Mouse (Mus musculus): Measurements from ENCODE around the gene Crisp2. TPM values are rescaled to one million over a fixed set of nuclear protein-coding genes. Genes with fewer than 3 reads are reported as not detected.

Gene Crisp2
- polyA plus RNA-seq (2012; rRNA removed; ENCODE audit: low replicate concordance), result not detected in 2 replicates

GRCm38 (mm10) chr17:40806953-40807572 lies at the start of gene Crisp2:
TSS of gene Crisp2 (minus strand) at chr17:40807003.

DNA sequence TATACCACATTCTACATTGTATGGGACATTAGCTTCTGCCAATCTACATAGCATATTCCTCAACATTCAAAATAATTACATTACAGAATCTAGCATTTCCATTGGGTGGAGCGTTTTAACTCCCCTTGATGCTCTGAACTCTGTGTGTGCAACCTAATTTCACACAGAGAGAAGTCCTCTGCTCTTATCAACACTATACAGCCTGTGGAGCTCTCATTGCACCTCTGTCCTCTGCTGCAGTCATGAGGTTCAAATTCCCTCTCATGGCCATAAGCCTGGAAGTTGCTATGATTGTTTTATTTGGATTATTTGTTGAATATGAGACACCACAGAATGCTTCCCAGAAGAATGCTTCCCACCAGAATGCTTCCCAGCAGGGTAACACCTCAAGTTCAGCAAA lies 4.1 kb upstream of the Crisp2 start, which contains the start of gene Rhag:
Gene Rhag (plus strand): TSS at position 193 of the 400 bp plus-strand sequence.

GRCm38 (mm10) chr17:40726820-40727219 lies 80.0 kb downstream of the Crisp2 start, which contains the start of gene Esp1:
TSS of gene Esp1 (plus strand) at chr17:40727120.

Other genes starting within 250 kb of the Crisp2 start
- gene Esp6, start 245.5 kb downstream of the Crisp2 start, polyA plus RNA-seq (2012; rRNA removed; ENCODE audit: low replicate concordance), result not detected in 2 replicates
- not detected in 2 replicates for gene Esp4, start 208.4 kb downstream of the Crisp2 start, polyA plus RNA-seq (2012; rRNA removed; ENCODE audit: low replicate concordance)
- not detected in 2 replicates for gene Esp3, start 174.9 kb downstream of the Crisp2 start, polyA plus RNA-seq (2012; rRNA removed; ENCODE audit: low replicate concordance)
- gene Esp1, start 79.9 kb downstream of the Crisp2 start, polyA plus RNA-seq (2012; rRNA removed; ENCODE audit: low replicate concordance), result not detected in 2 replicates
- gene Rhag, start 4.1 kb upstream of the Crisp2 start, polyA plus RNA-seq (2012; rRNA removed; ENCODE audit: low replicate concordance), result not detected in 2 replicates
- gene 9130008F23Rik, start 73.6 kb upstream of the Crisp2 start, polyA plus RNA-seq (2012; rRNA removed; ENCODE audit: low replicate concordance), result 3.3 and 4.1 TPM in 2 replicates
- not detected in 2 replicates for gene Glyatl3, start 107.3 kb upstream of the Crisp2 start, polyA plus RNA-seq (2012; rRNA removed; ENCODE audit: low replicate concordance)
- 11.4 and 28.3 TPM in 2 replicates for gene Mut, start 127.7 kb upstream of the Crisp2 start, polyA plus RNA-seq (2012; rRNA removed; ENCODE audit: low replicate concordance)
- gene Cenpq, start 128.0 kb upstream of the Crisp2 start, polyA plus RNA-seq (2012; rRNA removed; ENCODE audit: low replicate concordance), result 0.60 and 1.2 TPM in 2 replicates

All from mammary gland, adult 2 months (tissue).